Mouse (Mus musculus) intestine, embryonic 16.5 days (tissue): ENCODE measurements around the gene Tusc1. TPM values are rescaled to one million over a fixed set of nuclear protein-coding genes. Genes with fewer than 3 reads are reported as not detected.

ENCODE experiments used
- ATAC-seq: fragments of 200-750 bp; cut with Nextera tagmentation; 2 replicates; pipeline ENCODE4 v1.8.0; 2017; ENCODE audit warnings: moderate TSS enrichment, moderate library complexity
- H3K27ac ChIP-seq: fragments of 300-500 bp; sonication (generic); 2 replicates; pipeline ENCODE4 v1.5.1; 2014; ENCODE audit warnings: mild to moderate bottlenecking, low read length
- H3K27me3 ChIP-seq: fragments of 300-500 bp; sonication (generic); replicated peaks from 2 replicates; pipeline ENCODE4 v1.6.1; 2014; ENCODE audit warnings: low read length, control low read depth, mixed read lengths; ENCODE audit not compliant: control insufficient read depth, insufficient read depth
- H3K36me3 ChIP-seq: fragments of 300-500 bp; sonication (generic); 2 replicates; pipeline ENCODE4 v1.6.1; 2014; ENCODE audit warnings: low read length, control low read depth; ENCODE audit not compliant: control insufficient read depth, insufficient read depth
- H3K4me1 ChIP-seq: fragments of 300-500 bp; sonication (generic); 2 replicates; pipeline ENCODE4 v1.6.1; 2014; ENCODE audit warnings: low read length, control low read depth, mixed read lengths; ENCODE audit not compliant: control insufficient read depth, insufficient read depth
- H3K4me2 ChIP-seq: fragments of 300-500 bp; sonication (generic); 2 replicates; pipeline ENCODE4 v1.6.1; 2014; ENCODE audit warnings: low read depth, low read length, control low read depth
- H3K4me3 ChIP-seq: fragments of 300-500 bp; sonication (generic); 2 replicates; pipeline ENCODE4 v1.5.1; 2014; ENCODE audit warnings: mild to moderate bottlenecking, low read length
- H3K9ac ChIP-seq: fragments of 300-500 bp; sonication (generic); 2 replicates; pipeline ENCODE4 v1.6.1; 2014; ENCODE audit warnings: low read depth, low read length
- H3K9me3 ChIP-seq: fragments of 300-500 bp; sonication (generic); 2 replicates; pipeline ENCODE4 v1.6.1; 2016; ENCODE audit warnings: low read length, control low read depth; ENCODE audit not compliant: control insufficient read depth
- WGBS: fragments of 180-500 bp; shearing (Covaris S2); extraction: QIAGEN DNeasy Blood & Tissue Kit; methylation state at CpG from one replicate; pipeline ENCODE4 v1.1.7; 2014; 5-methylcytosine and 5-hydroxymethylcytosine counted together
- polyA plus RNA-seq: library from polyadenylated mRNA; unstranded; fragments of >200 nt; fragmentation: Nextera tagmentation; extraction: Ambion mirVana; gene quantifications from 2 replicates; pipeline ENCODE4 v1.2.1, GENCODE M21; 2015

The Tusc1 gene
- 0.50 and 0.65 TPM in 2 replicates for polyA plus RNA-seq

DNA sequence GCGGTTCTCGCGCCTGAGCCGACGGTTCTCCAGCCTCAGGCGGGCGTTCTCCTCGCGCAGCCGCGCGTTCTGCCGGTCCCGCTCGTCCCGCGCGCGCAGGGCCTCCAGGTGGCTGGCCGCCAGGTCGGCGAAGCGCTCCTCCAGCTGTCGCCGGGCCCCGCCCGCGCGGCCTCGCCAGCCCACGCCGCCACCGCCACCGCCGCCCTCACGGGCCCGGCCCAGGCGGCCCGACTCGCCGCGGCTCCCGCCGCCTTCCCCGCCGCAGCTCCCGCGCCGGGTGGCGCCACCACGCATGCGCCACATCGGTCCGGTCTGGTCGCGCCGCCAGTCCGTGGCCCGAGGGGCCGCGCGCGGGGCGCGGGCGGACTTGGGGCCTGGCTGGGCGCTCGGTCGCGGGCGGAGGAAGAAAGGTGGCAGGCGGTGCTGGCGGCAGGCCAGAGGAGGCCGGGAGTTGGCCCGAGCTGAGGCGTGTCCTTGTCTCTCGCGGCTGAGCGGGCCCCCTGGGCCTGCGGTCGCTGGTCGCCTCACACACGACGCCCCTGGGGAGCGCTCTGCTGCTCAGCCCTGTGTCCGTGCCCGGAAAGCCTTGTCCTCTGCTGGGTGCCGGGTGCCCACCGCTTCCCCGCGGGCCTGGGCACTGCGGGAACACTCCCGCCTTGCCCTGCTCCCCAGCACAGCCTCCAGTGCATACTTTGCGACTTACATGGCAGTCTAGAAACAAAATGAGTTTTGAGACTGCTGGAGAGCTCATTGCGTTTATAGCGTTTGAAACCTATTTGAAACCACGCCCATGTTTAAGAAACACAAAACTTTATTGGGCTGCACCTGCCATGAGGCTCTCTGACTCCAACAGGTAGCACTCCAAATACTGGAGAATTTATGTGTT, at the start of gene Tusc1:
Gene Tusc1 (minus strand): TSS at position 394 of the 886 bp plus-strand sequence.
- peak; percentile 93 for ATAC-seq
- Histone ChIP-seq H3K27me3 (no peaks in the 10 kb centered on the region), H3K4me1 (0 out of 2 replicates have a peak, but pooled peaks cover 3% of the 10 kb centered on the region), H3K27ac (peak within 1 kb of the TSS; percentile 96), H3K9me3 (no peaks in the 10 kb centered on the region), H3K4me3 (peak within 1 kb of the TSS; percentile 74), H3K9ac (peak within 1 kb of the TSS; percentile 93), H3K4me2 (peak within 1 kb of the TSS; percentile 93), H3K36me3 (no peaks in the 10 kb centered on the region)
- WGBS: under 1% methylated on average over 93 of the region's 97 CpGs

DNA sequence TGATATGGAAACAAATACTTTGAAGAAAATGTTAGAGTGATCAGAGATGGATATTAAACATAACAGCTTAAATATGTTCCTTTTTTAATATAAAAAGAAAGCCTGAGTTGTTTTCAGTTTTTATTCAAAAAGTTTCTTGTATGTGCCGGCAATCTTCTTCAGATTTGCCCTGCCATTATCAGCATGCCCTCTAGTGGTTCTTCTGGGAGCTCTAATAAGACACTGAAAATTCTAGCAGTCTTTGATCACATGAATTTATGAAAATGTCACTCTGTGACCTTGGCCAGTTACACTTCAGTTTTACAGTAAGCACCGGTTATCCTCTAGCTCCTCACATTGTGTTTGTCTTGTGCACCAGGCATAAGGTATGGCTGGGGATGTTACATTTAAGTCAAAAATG, 17.6 kb upstream of the Tusc1 start:
- no peak overlapping the region for H3K27ac ChIP-seq

DNA sequence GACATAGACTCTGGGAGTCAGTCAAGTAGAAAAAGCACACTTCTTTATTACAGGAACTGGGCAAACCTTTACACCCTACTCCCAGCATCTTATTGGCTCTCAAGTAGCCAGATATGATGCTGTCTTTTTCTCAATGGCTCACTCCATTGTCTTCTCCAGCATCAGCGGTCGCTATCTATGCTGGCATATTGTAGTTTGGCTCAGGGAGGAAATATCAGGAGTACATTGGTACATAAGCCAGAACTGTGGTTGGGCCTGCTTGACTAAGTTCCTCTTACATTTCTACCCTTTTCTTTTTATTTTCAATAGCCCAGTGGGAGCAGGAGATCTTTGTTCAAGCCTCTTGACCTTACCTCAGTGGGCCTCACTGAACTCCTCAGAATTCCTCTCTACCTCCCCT, 9.0 kb upstream of the Tusc1 start:
- no peak overlapping the region for H3K4me3 ChIP-seq
- H3K36me3 ChIP-seq: no peaks in the 10 kb centered on the region
- H3K4me2 ChIP-seq: no peak overlapping the region
- H3K4me1 ChIP-seq: no peaks in the 10 kb centered on the region
- no peak overlapping the region for H3K9ac ChIP-seq
- 98% methylated on average over 2 of the region's 2 CpGs for WGBS
- H3K27me3 ChIP-seq: no peaks in the 10 kb centered on the region
- no peak overlapping the region for H3K27ac ChIP-seq
- no peaks in the 10 kb centered on the region for H3K9me3 ChIP-seq
- ATAC-seq: no peak

More for the DNA sequence above, 17.6 kb upstream of the Tusc1 start:
- Histone ChIP-seq H3K4me1 (no peaks in the 10 kb centered on the region), H3K9me3 (no peaks in the 10 kb centered on the region), H3K4me3 (no peak overlapping the region), H3K27me3 (no peaks in the 10 kb centered on the region), H3K4me2 (no peak overlapping the region), H3K36me3 (no peaks in the 10 kb centered on the region), H3K9ac (no peak overlapping the region)
- 58% methylated on average over 2 of the region's 2 CpGs for WGBS
- no peak for ATAC-seq

DNA sequence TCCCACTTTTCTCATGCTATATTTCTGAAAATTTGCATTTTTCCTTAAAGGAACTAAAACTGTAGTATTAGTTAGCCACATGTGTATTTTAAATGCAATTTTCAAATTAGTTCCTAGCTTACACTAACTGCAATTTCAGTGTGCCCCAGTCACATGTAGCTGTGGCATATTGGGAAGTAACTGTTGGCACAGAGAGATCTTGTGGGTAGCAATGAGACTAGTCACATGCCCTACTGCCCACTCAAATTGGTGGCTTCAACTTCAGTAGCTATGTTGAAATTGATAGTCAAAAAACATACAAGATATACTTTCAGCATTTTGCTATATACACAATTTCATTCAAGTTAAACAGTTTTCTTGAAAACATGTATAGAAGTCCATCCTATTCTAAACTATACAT, 6.3 kb upstream of the Tusc1 start:
- no peaks in the 10 kb centered on the region for H3K27me3 ChIP-seq
- H3K4me1 ChIP-seq: no peaks in the 10 kb centered on the region
- ATAC-seq: no peak
- H3K36me3 ChIP-seq: no peaks in the 10 kb centered on the region
- H3K4me2 ChIP-seq: no peak overlapping the region
- H3K9ac ChIP-seq: no peak overlapping the region
- H3K27ac ChIP-seq: no peak overlapping the region
- no peak overlapping the region for H3K4me3 ChIP-seq
- no peaks in the 10 kb centered on the region for H3K9me3 ChIP-seq

DNA sequence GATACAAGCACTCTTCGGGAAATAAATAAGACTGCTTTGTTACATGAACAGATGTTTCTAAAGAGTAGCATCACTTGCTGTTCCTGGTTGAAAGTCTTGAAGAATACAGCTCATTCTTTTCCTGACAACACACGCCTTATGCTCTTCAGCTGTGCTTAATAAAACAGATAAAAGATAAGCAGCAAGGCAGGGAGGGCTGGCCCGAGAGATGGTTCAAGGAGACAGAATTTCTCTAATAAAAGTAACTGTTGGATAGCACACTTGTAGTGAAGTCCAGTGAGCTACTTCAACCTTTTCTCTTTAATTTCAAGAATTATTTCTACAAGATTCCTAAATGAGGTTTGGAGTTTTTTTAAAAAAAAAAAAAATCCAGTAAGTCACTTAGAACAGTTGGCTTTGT, 2.7 kb upstream of the Tusc1 start:
- Histone ChIP-seq H3K27me3 (no peaks in the 10 kb centered on the region), H3K9me3 (no peaks in the 10 kb centered on the region), H3K4me2 (no peak overlapping the region), H3K4me3 (no peak overlapping the region), H3K9ac (no peak overlapping the region), H3K27ac (no peak overlapping the region), H3K4me1 (0 out of 2 replicates have a peak, but pooled peaks cover 3% of the 10 kb centered on the region), H3K36me3 (no peaks in the 10 kb centered on the region)
- ATAC-seq: no peak
- 62% methylated on average over 3 of the region's 3 CpGs for WGBS

DNA sequence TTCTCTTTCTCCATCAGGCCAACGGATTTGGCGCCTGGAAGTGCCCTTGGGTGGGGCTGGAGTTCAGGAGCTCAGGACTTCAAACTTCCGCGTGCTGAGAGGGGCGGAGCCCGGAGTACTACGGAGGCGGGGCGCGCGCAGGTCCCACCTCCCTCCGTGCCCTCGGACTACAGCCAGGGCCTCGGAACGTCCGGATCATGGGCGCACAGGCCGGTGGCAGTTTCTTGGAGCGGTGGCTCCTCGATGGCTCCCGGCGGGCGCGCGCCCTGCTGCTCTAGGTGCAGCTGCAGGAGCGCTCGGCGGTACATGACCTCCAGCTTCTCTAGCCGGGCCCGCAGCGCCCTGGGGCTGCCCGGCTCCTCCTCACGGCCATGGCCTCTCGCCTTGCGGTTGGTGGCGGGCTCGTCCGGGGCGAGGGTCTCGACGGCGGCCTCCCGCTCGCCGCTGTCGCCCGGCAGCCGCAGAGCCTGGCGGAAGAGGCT, 634 bp downstream of the Tusc1 start:
- peak overlapping the region; percentile 96 for H3K27ac ChIP-seq
- H3K9ac ChIP-seq: peak overlapping the region; percentile 93
- 0 out of 2 replicates have a peak, but pooled peaks cover 3% of the 10 kb centered on the region for H3K4me1 ChIP-seq
- H3K4me3 ChIP-seq: peak overlapping the region; percentile 74
- peak; percentile 95 for ATAC-seq
- no peaks in the 10 kb centered on the region for H3K36me3 ChIP-seq
- peak overlapping the region; percentile 93 for H3K4me2 ChIP-seq
- no peaks in the 10 kb centered on the region for H3K27me3 ChIP-seq
- WGBS: under 1% methylated on average over 48 of the region's 49 CpGs
- no peaks in the 10 kb centered on the region for H3K9me3 ChIP-seq

DNA sequence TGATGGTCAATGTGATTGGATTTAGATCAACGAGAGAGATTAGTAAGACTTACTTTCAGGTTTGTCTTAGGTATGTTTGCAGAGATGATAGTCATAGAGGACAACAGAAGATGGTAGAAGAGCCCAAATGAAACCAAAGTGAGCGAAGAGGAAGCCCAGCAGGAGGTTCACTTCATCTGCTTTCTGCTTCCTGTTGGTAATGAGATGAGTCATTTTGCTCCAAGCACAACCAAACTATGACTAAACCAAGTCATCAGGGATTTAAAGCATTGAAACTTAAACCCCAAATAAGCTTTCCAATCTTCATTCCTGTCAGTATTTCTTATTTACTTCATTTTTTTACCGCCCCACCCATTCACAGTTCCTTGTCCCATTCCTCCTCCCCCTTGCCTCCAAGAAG, 27.8 kb downstream of the Tusc1 start:
- no peak overlapping the region for H3K9ac ChIP-seq
- H3K27ac ChIP-seq: no peak overlapping the region
- H3K4me2 ChIP-seq: no peak overlapping the region
- ATAC-seq: no peak
- H3K4me3 ChIP-seq: no peak overlapping the region
- H3K36me3 ChIP-seq: no peaks in the 10 kb centered on the region
- no peaks in the 10 kb centered on the region for H3K9me3 ChIP-seq
- H3K27me3 ChIP-seq: no peaks in the 10 kb centered on the region
- 81% methylated on average over 3 of the region's 3 CpGs for WGBS
- H3K4me1 ChIP-seq: no peaks in the 10 kb centered on the region

DNA sequence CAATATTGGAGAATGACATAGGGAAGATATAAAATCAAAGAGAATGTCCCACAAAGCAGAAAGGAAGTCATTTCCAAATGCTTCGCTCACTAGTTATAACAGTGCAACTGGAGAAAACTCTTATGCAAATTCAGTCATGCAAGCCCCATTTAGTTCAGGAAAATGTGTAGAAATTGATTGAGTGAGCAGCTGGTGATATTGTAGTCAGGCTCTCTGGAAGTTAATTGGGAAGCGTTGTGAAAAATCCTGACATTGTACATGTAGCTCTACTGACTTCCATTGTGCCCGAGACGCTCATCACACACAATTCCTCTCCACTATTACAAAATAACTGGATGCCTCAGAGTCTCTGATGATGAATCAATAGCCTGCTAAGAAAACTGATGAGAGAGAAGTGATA, 49.2 kb downstream of the Tusc1 start:
- Histone ChIP-seq H3K9me3 (no peaks in the 10 kb centered on the region), H3K27me3 (no peaks in the 10 kb centered on the region), H3K27ac (no peak overlapping the region), H3K4me2 (no peak overlapping the region), H3K4me3 (no peak overlapping the region), H3K9ac (no peak overlapping the region), H3K36me3 (no peaks in the 10 kb centered on the region), H3K4me1 (no peaks in the 10 kb centered on the region)
- 92% methylated on average over 4 of the region's 4 CpGs for WGBS
- no peak for ATAC-seq
